Mouse (Mus musculus) kidney, postnatal 0 days (tissue): ENCODE measurements around the gene Gm11127. TPM values are rescaled to one million over a fixed set of nuclear protein-coding genes. Genes with fewer than 3 reads are reported as not detected.
"Not testable (repeated sequence)": the region's sequence is repeated elsewhere in the genome, so short reads cannot be mapped to it uniquely, and the experiment has no call there.

ENCODE experiments used
- ATAC-seq: fragments of 200-750 bp; cut with Nextera tagmentation; replicated peaks from 2 replicates; pipeline ENCODE4 v1.8.0; 2017; ENCODE audit warnings: low read depth, moderate number of reproducible peaks, moderate TSS enrichment, moderate library complexity; ENCODE audit not compliant: low FRiP score
- DNase-seq: peaks from one replicate; pipeline ENCODE4 v3.0.0-alpha.2; 2016; ENCODE audit warnings: low spot score
- H3K27ac ChIP-seq: fragments of 300-500 bp; sonication (generic); 2 replicates; pipeline ENCODE4 v1.5.1; 2014; ENCODE audit warnings: mild to moderate bottlenecking
- H3K27me3 ChIP-seq: fragments of 300-500 bp; sonication (generic); 2 replicates; pipeline ENCODE4 v1.6.1; 2014; ENCODE audit warnings: low read length, mixed read lengths; ENCODE audit not compliant: insufficient read depth
- H3K36me3 ChIP-seq: fragments of 300-500 bp; sonication (generic); 2 replicates; pipeline ENCODE4 v1.6.1; 2014; ENCODE audit warnings: low read length, mixed read lengths; ENCODE audit not compliant: insufficient read depth
- H3K4me1 ChIP-seq: fragments of 300-500 bp; sonication (generic); replicated peaks from 2 replicates; pipeline ENCODE4 v1.6.1; 2014; ENCODE audit warnings: antibody characterized with exemption, low read length, mixed read lengths; ENCODE audit not compliant: insufficient read depth
- H3K4me2 ChIP-seq: fragments of 300-500 bp; sonication (generic); 2 replicates; pipeline ENCODE4 v1.6.1; 2014; ENCODE audit warnings: mild to moderate bottlenecking, low read length, moderate library complexity, mixed read lengths
- H3K4me3 ChIP-seq: fragments of 300-500 bp; sonication (generic); replicated peaks from 2 replicates; pipeline ENCODE4 v1.5.1; 2014; ENCODE audit warnings: low read depth, low read length
- H3K9ac ChIP-seq: fragments of 300-500 bp; sonication (generic); 2 replicates; pipeline ENCODE4 v1.6.1; 2014; ENCODE audit warnings: low read depth, low read length
- H3K9me3 ChIP-seq: fragments of 300-500 bp; sonication (generic); replicated peaks from 2 replicates; pipeline ENCODE4 v1.6.1; 2016; ENCODE audit warnings: low read length, inconsistent platforms, mixed read lengths
- CTCF ChIP-seq: IDR thresholded peaks from 2 replicates; pipeline ENCODE4 v1.5.1; 2016; ENCODE audit warnings: antibody characterized with exemption, low read depth, mild to moderate bottlenecking, moderate library complexity
- WGBS: fragments of 180-500 bp; shearing (Covaris S2); extraction: QIAGEN DNeasy Blood & Tissue Kit; methylation state at CpG from one replicate; pipeline ENCODE4 v1.1.7; 2014; 5-methylcytosine and 5-hydroxymethylcytosine counted together
- polyA plus RNA-seq: library from polyadenylated mRNA; unstranded; fragments of >200 nt; fragmentation: Nextera tagmentation; extraction: Ambion mirVana; gene quantifications from 2 replicates; pipeline ENCODE4 v1.2.1, GENCODE M21; 2015

Gm11127 gene
- polyA plus RNA-seq, 1 experiment from 2014 or later = 0.22 TPM

GRCm38 (mm10) chr17:36031583-36032331 is 26.4 kb downstream of the Gm11127 start:
- not testable (repeated sequence) for H3K9me3 ChIP-seq, ATAC-seq, H3K4me1 ChIP-seq, H3K36me3 ChIP-seq, H3K27me3 ChIP-seq, H3K27ac ChIP-seq
- TF ChIP-seq CTCF = peak; percentile 61
- H3K9ac ChIP-seq = peak overlapping the region; percentile 51; the same call in 1 of the 2 replicates
- peak overlapping the region; percentile 52 for H3K4me3 ChIP-seq
- peak overlapping the region; percentile 91 for H3K4me2 ChIP-seq
- WGBS = 2% methylated on average over 40 of the region's 40 CpGs
- peak; percentile 36 for DNase-seq

GRCm38 (mm10) chr17:36030703-36031582 is 27.2 kb downstream of the Gm11127 start:
- H3K36me3 ChIP-seq = not testable (repeated sequence)

GRCm38 (mm10) chr17:36030046-36030702 is 28.0 kb downstream of the Gm11127 start:
- H3K9me3 ChIP-seq, H3K4me1 ChIP-seq, H3K36me3 ChIP-seq, H3K4me2 ChIP-seq, ATAC-seq, H3K27ac ChIP-seq, H3K4me3 ChIP-seq, DNase-seq, H3K9ac ChIP-seq, H3K27me3 ChIP-seq: not testable (repeated sequence)
- WGBS = 77% methylated on average over 2 of the region's 4 CpGs

More at GRCm38 (mm10) chr17:36030703-36031582, 27.2 kb downstream of the Gm11127 start:
- WGBS = 44% methylated on average over 6 of the region's 8 CpGs
- H3K9me3 ChIP-seq, DNase-seq, H3K27me3 ChIP-seq, H3K27ac ChIP-seq, H3K4me1 ChIP-seq, H3K9ac ChIP-seq, ATAC-seq: not testable (repeated sequence)
- Histone ChIP-seq H3K4me3 (peak overlapping the region; percentile 52; the same call in 1 of the 2 replicates), H3K4me2 (peak overlapping the region; percentile 91)

- H3K9me3 ChIP-seq = no peaks in the 10 kb centered on the region
- H3K27me3 ChIP-seq = no peaks in the 10 kb centered on the region
- no peak overlapping the region for H3K27ac ChIP-seq
- DNase-seq (no peak), ATAC-seq (no peak)
- no peak overlapping the region for H3K4me3 ChIP-seq
- H3K4me2 ChIP-seq = no peak overlapping the region
- no peaks in the 10 kb centered on the region for H3K36me3 ChIP-seq
- no peak overlapping the region for H3K9ac ChIP-seq
- TF ChIP-seq CTCF = no peak
- no peaks in the 10 kb centered on the region; the same call in 1 of the 2 replicates for H3K4me1 ChIP-seq
- WGBS = 75% methylated on average over 7 of the region's 7 CpGs
Observed at GRCm38 (mm10) chr17:36028879-36029619, 29.1 kb downstream of the Gm11127 start.

- no peak for ATAC-seq
- 86% methylated on average over 4 of the region's 4 CpGs for WGBS
- Histone ChIP-seq H3K4me1 (no peaks in the 10 kb centered on the region; the same call in 1 of the 2 replicates), H3K4me3 (no peak overlapping the region), H3K9me3 (no peaks in the 10 kb centered on the region), H3K27me3 (no peaks in the 10 kb centered on the region), H3K27ac (no peak overlapping the region), H3K4me2 (no peak overlapping the region), H3K36me3 (no peaks in the 10 kb centered on the region), H3K9ac (no peak overlapping the region)
- no peak for DNase-seq
- no peak for TF ChIP-seq CTCF
Observed at GRCm38 (mm10) chr17:36027663-36028062, 30.5 kb downstream of the Gm11127 start.

GRCm38 (mm10) chr17:36025901-36026300 is 32.3 kb downstream of the Gm11127 start:
- Histone ChIP-seq H3K27me3 (no peaks in the 10 kb centered on the region), H3K4me1 (no peaks in the 10 kb centered on the region; the same call in 1 of the 2 replicates), H3K4me2 (no peak overlapping the region), H3K4me3 (no peak overlapping the region), H3K9me3 (no peaks in the 10 kb centered on the region), H3K36me3 (no peaks in the 10 kb centered on the region), H3K27ac (no peak overlapping the region), H3K9ac (no peak overlapping the region)
- 60% methylated on average over 4 of the region's 4 CpGs for WGBS
- TF ChIP-seq CTCF = no peak
- no peak for DNase-seq
- ATAC-seq = no peak
